Mouse (Mus musculus): Measurements from ENCODE around the gene Rdx.

DNA sequence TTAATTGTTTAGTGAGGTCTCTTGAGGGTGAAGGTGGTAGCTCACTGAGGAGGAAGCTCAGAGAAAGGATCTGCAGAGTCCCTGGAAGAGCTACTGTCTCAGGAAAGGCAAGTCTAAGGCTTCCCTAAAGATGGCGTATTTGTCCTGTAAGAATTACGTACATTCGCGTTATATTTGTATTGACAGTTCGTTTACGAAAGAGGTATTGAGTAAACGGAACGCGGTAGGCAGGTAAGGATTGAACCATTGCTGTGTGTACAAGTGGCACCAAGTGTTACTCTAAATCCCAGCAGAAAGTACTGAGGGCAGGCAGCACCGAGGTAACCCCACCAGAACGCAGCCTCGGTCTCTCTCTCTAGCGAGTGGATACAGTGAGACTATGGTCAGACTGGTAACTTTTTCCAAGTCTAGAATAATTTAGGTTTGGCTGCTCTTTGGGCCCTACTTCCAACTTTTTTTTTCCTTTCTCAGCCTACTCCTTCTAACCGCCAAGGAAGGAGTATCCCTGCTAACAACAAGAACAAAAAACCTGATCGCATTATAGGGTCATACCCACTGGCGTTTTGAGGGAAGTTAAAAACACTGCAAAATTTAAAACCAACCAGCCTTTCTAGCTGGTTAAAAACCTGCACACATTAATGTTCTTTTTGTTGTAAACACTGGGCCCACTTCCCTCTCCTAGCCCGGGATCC, at the start of gene Rdx:
- TF ChIP-seq CTCF (IDR thresholded peaks at IDR 0.05; ENCODE audit: borderline replicate concordance, insufficient read depth, low read depth, low read length) (no peak), POLR2A (IDR thresholded peaks at IDR 0.05; ENCODE audit: borderline replicate concordance, insufficient read depth, low read length) (no peak)
